Mouse (Mus musculus) heart, embryonic 15.5 days (tissue): ENCODE measurements around the gene Glis3. TPM values are rescaled to one million over a fixed set of nuclear protein-coding genes. Genes with fewer than 3 reads are reported as not detected.

Experiments
- ATAC-seq: fragments of 200-750 bp; cut with Nextera tagmentation; replicated peaks from 2 replicates; pipeline ENCODE4 v1.8.0; 2017; ENCODE audit warnings: low read depth, moderate TSS enrichment; ENCODE audit not compliant: insufficient number of reproducible peaks, insufficient read depth, low FRiP score
- H3K27ac ChIP-seq: fragments of 300-500 bp; sonication (generic); 2 replicates; pipeline ENCODE4 v1.5.1; 2015; ENCODE audit warnings: mild to moderate bottlenecking, inconsistent platforms
- H3K27me3 ChIP-seq: fragments of 300-500 bp; sonication (generic); 2 replicates; pipeline ENCODE4 v1.6.1; 2015; ENCODE audit warnings: inconsistent platforms
- H3K36me3 ChIP-seq: fragments of 300-500 bp; sonication (generic); 2 replicates; pipeline ENCODE4 v1.6.1; 2015; ENCODE audit warnings: mild to moderate bottlenecking, inconsistent platforms
- H3K4me1 ChIP-seq: fragments of 300-500 bp; sonication (generic); replicated peaks from 2 replicates; pipeline ENCODE4 v1.6.1; 2015; ENCODE audit warnings: inconsistent platforms
- H3K4me2 ChIP-seq: fragments of 300-500 bp; sonication (generic); 2 replicates; pipeline ENCODE4 v1.6.1; 2015; ENCODE audit warnings: inconsistent platforms, mild to moderate bottlenecking, moderate library complexity
- H3K4me3 ChIP-seq: fragments of 300-500 bp; sonication (generic); 2 replicates; pipeline ENCODE4 v1.5.1; 2015; ENCODE audit warnings: mild to moderate bottlenecking, inconsistent platforms
- H3K9ac ChIP-seq: fragments of 300-500 bp; sonication (generic); 2 replicates; pipeline ENCODE4 v1.6.1; 2015; ENCODE audit warnings: mild to moderate bottlenecking, inconsistent platforms
- H3K9me3 ChIP-seq: fragments of 300-500 bp; sonication (generic); replicated peaks from 2 replicates; pipeline ENCODE4 v1.6.1; 2016; ENCODE audit warnings: inconsistent platforms
- WGBS: fragments of 180-500 bp; shearing (Covaris S2); methylation state at CpG from one replicate; pipeline ENCODE4 v1.1.7; 2015; ENCODE audit warnings: mixed read lengths; 5-methylcytosine and 5-hydroxymethylcytosine counted together
- polyA plus RNA-seq: library from polyadenylated mRNA; unstranded; fragments of >200 nt; fragmentation: Nextera tagmentation; extraction: Ambion mirVana; gene quantifications from 2 replicates; pipeline ENCODE4 v1.2.1, GENCODE M21; 2015

Glis3 gene
- polyA plus RNA-seq, 1 experiment from 2014 or later: 0.87 TPM

DNA sequence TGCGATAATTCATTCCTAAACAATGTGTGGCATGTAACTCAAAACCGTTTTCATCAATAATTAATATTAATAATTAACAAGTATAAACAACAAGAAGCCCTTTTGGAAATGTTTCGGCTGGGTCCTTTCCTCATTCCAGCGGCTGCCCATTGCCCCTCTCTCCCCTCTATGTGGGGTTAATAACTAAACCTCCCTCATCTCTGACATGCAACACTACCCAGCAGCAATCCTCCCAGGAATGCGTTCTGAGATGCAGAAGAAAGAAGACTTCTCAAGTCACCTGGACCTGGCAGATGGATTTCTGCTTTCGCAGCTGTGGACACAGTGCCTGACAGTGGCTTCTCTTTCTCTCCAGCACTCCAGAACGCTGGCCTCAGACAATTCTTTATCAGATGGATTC is 120.0 kb downstream of the Glis3 start:
- 55% methylated on average over 7 of the region's 7 CpGs for WGBS
- H3K4me3 ChIP-seq: no peak overlapping the region
- no peak overlapping the region for H3K9ac ChIP-seq
- no peak overlapping the region for H3K4me2 ChIP-seq
- no peaks in the 10 kb centered on the region for H3K36me3 ChIP-seq
- H3K4me1 ChIP-seq: peaks cover 7% of the 10 kb centered on the region; the same call in 1 of the 2 replicates
- no peak for ATAC-seq
- H3K9me3 ChIP-seq: no peaks in the 10 kb centered on the region
- H3K27ac ChIP-seq: no peak overlapping the region
- H3K27me3 ChIP-seq: no peaks in the 10 kb centered on the region

DNA sequence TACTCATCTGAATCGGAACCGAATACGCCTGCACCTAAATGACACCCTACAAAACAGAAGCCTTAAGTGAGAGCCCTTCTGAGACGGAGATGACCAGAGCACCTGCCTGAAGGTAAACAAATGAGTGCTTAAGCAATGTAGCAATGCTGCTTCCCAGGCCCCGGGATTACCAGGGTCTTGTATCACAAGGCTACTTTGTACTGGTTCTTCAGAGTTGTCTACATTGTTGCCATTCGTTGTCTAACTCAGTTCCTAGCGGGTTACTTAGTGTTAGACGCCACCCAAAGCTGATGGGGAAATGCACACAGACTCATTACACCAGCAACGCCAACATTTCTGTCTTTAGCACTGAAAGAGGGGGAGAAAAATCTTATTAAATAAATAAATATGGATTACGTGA is 120.5 kb downstream of the Glis3 start:
- peaks cover 7% of the 10 kb centered on the region; the same call in 1 of the 2 replicates for H3K4me1 ChIP-seq
- no peak for ATAC-seq
- H3K4me2 ChIP-seq: no peak overlapping the region
- H3K27ac ChIP-seq: no peak overlapping the region
- no peaks in the 10 kb centered on the region for H3K27me3 ChIP-seq
- H3K9ac ChIP-seq: no peak overlapping the region
- no peaks in the 10 kb centered on the region for H3K9me3 ChIP-seq
- H3K36me3 ChIP-seq: no peaks in the 10 kb centered on the region
- no peak overlapping the region for H3K4me3 ChIP-seq
- WGBS: 84% methylated on average over 10 of the region's 10 CpGs

DNA sequence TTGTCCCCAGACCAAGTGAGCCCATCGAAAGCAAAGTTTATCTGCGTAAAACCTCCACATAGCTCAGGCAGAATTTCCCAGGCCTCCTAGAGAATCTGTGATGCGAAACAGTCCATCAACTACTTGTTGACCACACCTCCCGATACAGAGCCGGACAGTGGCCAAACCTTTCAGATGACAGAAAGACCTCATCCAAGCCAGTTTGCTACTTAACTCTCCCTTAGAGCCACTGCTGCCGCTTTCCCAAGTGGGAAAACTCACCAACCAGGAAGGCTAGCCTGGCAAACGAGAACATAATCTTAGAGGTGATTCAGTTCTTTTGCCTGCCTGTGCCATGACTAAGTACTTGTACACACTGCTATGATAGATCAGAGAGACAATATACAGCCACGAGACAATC is 121.2 kb downstream of the Glis3 start:
- Histone ChIP-seq H3K9ac (no peak overlapping the region), H3K27me3 (no peaks in the 10 kb centered on the region), H3K4me2 (no peak overlapping the region), H3K4me3 (no peak overlapping the region), H3K4me1 (peaks cover 7% of the 10 kb centered on the region; the same call in 1 of the 2 replicates), H3K9me3 (no peaks in the 10 kb centered on the region), H3K36me3 (no peaks in the 10 kb centered on the region), H3K27ac (no peak overlapping the region)
- 51% methylated on average over 8 of the region's 8 CpGs for WGBS
- ATAC-seq: no peak

DNA sequence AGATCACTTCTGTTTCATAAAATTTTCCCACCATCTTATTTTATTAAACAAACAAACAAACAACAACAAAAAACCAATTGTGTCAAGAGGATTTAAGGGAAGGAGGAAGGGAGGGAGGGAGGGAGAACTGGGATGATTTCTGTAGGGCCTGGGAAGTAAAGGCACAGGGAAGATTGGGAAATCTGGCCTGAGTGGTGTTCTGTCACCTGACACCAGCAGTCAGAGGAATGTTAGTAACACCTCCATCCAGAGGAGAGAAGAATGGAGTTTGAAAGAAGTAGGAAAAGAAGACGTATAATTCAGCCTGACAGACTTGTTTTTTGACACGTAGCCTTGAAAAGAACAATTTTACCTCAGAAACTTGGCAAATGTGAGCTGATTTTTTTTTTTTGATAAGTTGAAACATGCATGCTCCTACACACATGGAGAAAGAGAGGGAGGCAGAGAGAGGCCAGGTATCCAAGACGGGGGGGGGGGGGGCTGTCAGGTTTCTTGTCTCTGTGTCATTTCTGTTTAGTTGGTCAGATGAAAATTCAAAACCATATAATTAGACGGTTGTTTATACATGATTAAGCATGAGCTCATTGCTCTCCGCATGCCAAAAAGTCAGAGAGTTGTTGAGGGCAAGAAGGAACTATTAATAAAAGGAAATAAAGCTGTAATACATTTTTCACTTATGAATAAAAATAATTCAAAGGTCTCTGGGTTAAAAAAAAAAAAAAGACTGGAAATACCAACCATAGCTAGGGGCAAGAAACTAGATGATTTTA is 122.1 kb downstream of the Glis3 start:
- no peak for ATAC-seq
- Histone ChIP-seq H3K27me3 (no peaks in the 10 kb centered on the region), H3K4me3 (no peak overlapping the region), H3K27ac (no peak overlapping the region), H3K9me3 (no peaks in the 10 kb centered on the region), H3K9ac (no peak overlapping the region), H3K4me2 (no peak overlapping the region), H3K36me3 (no peaks in the 10 kb centered on the region), H3K4me1 (peaks cover 7% of the 10 kb centered on the region; the same call in 1 of the 2 replicates)
- WGBS: 41% methylated on average over 5 of the region's 5 CpGs

DNA sequence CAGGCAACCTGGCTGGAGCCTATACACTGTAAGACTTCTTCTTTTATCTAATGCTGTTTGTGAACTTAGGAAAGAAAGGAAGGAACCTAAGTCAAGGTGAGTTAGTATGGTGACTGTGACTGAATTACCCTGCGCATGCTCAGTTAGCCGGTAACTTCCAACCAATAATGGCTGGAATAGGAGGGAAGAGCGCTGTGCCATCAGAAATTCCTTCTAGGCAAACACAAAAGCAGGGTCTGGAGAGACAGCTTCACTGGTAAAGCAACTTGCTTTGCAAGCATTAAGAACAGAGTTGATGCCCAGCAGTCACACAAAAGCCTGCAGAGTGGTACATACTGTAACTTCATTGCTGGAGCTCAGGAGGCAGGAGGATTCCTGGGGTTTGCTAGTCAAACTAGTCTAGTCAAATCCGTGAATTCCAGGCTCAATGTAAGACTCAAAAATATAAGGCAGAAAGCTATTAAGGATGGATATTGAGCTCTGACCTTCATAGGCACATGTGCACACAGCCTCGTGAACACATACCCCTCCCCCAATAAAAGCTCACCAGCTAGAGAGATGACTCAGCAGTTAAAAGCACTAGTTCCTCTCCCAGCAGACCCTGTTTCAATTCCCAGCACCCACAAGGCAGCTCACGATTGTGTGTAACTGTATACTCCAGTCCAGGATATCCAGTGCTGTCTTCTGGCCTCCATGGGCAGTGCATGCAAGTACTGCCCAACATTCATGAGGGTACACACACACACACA is 124.5 kb downstream of the Glis3 start:
- Histone ChIP-seq H3K4me3 (no peak overlapping the region), H3K4me1 (peaks cover 7% of the 10 kb centered on the region; the same call in 1 of the 2 replicates), H3K36me3 (no peaks in the 10 kb centered on the region), H3K27me3 (no peaks in the 10 kb centered on the region), H3K9ac (no peak overlapping the region), H3K4me2 (no peak overlapping the region), H3K27ac (no peak overlapping the region), H3K9me3 (no peaks in the 10 kb centered on the region)
- no peak for ATAC-seq
- 84% methylated on average over 6 of the region's 6 CpGs for WGBS

DNA sequence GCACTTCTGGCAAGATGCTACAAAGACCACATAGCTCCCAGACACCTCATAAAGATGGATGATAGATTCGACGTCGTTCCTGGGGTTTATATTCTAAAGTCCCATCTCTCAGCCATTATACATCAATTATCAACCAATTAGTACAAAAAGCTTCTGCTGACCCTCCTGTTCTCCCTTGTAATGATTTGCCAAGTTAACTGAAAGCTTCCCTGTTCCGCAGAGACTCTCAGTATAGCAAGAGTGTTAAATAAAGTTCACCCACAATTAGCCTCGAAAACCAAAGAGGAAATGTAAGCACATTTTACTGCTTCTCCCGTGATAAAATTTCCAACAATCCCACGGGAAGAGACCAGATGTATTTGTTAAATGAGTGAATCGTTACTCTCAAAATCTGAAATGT is 129.3 kb downstream of the Glis3 start:
- H3K9ac ChIP-seq: no peak overlapping the region
- 52% methylated on average over 8 of the region's 8 CpGs for WGBS

DNA sequence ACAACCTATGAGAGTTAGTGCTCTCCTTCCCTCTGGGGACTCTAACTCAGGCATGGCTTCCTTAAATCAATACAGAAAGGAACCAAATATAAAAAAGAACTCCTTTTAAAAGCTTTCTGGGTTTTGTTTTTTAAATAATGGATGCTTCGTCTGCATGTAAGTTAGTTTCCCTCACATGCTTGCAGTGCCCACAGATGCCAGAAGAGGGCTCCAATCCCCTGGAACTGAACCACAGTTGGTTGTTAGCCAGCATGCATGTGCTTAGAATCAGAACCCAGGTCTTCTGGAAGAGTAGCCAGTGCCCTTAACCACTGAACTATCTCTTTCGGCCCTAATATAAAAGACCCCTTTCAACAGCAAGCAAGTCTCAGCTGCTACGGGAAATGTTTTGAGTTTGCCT is 132.9 kb downstream of the Glis3 start:
- 94% methylated on average over 3 of the region's 3 CpGs for WGBS
- no peak overlapping the region for H3K4me2 ChIP-seq
- no peak overlapping the region for H3K9ac ChIP-seq
- H3K4me3 ChIP-seq: no peak overlapping the region
- ATAC-seq: no peak
- H3K36me3 ChIP-seq: no peaks in the 10 kb centered on the region
- H3K4me1 ChIP-seq: no peaks in the 10 kb centered on the region
- no peaks in the 10 kb centered on the region for H3K27me3 ChIP-seq
- no peak overlapping the region for H3K27ac ChIP-seq
- no peaks in the 10 kb centered on the region for H3K9me3 ChIP-seq

More for the DNA sequence above, 129.3 kb downstream of the Glis3 start:
- Histone ChIP-seq H3K27me3 (no peaks in the 10 kb centered on the region), H3K4me2 (no peak overlapping the region), H3K27ac (no peak overlapping the region), H3K9me3 (no peaks in the 10 kb centered on the region), H3K36me3 (no peaks in the 10 kb centered on the region), H3K4me1 (no peaks in the 10 kb centered on the region), H3K4me3 (no peak overlapping the region)
- ATAC-seq: no peak

DNA sequence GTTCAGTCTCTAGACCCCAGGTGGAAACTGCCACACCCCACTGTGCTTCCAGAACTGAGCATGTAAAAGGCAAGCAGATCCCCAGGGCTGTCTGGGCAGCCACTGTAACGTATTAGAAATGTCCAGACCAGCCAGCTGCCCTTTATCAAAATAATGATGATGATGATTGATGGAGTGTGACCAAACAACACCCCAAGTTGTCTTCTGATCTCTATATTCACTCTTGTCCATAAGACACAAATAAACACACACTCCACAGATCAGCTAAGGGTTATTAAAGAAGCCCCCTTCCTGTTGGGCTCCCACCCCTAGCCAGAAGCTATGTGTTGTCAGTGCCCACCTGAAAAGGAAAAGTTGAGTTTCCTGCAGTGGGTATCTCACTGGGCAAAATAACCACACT is 134.4 kb downstream of the Glis3 start:
- 39% methylated on average over 1 of the region's 1 CpGs for WGBS
- H3K4me2 ChIP-seq: no peak overlapping the region

DNA sequence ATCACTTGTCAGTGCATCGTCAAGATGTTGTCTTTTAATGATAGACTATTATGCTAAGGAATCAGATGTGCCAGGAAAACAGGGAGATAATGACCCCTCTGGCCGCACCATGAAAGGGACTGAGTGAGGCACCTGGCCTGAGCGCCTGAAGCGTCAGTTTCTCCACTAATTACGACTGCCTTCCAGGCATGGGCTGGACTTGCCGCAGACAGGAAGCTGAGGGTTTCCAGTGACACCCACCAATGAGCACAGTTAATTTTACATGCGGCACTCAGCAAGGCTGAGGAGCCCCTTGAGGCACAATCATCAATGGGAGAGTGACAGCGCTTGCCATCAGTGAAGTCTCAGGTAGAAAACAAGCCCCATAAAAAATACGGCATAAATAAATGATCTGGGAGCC is 141.1 kb downstream of the Glis3 start:
- ATAC-seq: no peak
- Histone ChIP-seq H3K36me3 (no peaks in the 10 kb centered on the region), H3K27ac (no peak overlapping the region), H3K9me3 (no peaks in the 10 kb centered on the region), H3K9ac (no peak overlapping the region), H3K4me3 (no peak overlapping the region), H3K4me1 (no peaks in the 10 kb centered on the region), H3K27me3 (no peaks in the 10 kb centered on the region), H3K4me2 (no peak overlapping the region)
- WGBS: 70% methylated on average over 9 of the region's 9 CpGs

More for the DNA sequence above, 134.4 kb downstream of the Glis3 start:
- Histone ChIP-seq H3K36me3 (no peaks in the 10 kb centered on the region), H3K4me3 (no peak overlapping the region), H3K27ac (no peak overlapping the region), H3K27me3 (no peaks in the 10 kb centered on the region), H3K4me1 (no peaks in the 10 kb centered on the region), H3K9me3 (no peaks in the 10 kb centered on the region), H3K9ac (no peak overlapping the region)
- no peak for ATAC-seq

DNA sequence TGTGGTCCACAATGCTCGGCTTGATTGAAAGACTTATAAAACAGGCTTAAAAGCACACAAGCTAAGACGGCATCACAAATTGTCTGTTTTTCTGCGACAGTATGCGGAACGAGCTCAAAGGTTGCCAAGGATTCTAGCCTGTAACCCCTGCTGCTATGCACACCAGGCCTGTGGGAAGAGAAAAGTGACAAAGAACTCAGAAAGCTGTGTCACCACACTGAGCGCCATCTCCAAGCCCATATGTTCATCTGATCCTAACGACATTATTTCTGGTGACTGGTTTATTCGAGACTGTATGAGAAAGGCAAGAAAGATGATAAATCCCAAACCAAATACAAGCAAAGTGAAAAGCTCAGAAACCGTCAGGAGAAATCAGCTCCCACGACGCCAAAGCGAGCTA is 144.9 kb downstream of the Glis3 start:
- no peaks in the 10 kb centered on the region for H3K4me1 ChIP-seq
- H3K4me3 ChIP-seq: no peak overlapping the region
- no peaks in the 10 kb centered on the region for H3K27me3 ChIP-seq
- H3K36me3 ChIP-seq: no peaks in the 10 kb centered on the region
- no peak overlapping the region for H3K27ac ChIP-seq
- H3K4me2 ChIP-seq: no peak overlapping the region
- 91% methylated on average over 12 of the region's 12 CpGs for WGBS
- H3K9ac ChIP-seq: no peak overlapping the region
- no peaks in the 10 kb centered on the region for H3K9me3 ChIP-seq
- no peak for ATAC-seq

DNA sequence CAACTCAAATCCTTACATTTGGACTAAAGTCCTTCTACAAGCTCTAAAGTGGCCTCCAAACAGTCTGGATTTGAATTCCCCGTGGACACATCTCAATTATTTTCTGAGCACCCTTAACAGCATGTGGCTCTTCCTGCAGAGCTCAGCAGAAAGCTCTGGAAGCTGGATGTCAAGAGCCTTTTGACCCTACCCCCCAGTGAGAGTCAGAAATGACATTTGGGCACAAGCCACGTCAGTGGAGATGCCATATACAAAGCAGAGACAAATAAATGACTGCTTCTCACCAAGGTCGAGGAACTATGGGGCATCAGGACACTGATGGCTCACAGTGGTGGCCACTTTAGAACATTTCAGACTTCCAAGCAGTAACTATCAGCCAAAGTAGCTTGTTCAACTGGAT is 146.3 kb downstream of the Glis3 start:
- 60% methylated on average over 3 of the region's 3 CpGs for WGBS
- no peak overlapping the region for H3K4me2 ChIP-seq
- no peak overlapping the region for H3K27ac ChIP-seq
- H3K9me3 ChIP-seq: no peaks in the 10 kb centered on the region
- H3K27me3 ChIP-seq: no peaks in the 10 kb centered on the region
- no peaks in the 10 kb centered on the region for H3K36me3 ChIP-seq
- H3K4me3 ChIP-seq: no peak overlapping the region
- no peak overlapping the region for H3K9ac ChIP-seq
- H3K4me1 ChIP-seq: no peaks in the 10 kb centered on the region
- no peak for ATAC-seq

DNA sequence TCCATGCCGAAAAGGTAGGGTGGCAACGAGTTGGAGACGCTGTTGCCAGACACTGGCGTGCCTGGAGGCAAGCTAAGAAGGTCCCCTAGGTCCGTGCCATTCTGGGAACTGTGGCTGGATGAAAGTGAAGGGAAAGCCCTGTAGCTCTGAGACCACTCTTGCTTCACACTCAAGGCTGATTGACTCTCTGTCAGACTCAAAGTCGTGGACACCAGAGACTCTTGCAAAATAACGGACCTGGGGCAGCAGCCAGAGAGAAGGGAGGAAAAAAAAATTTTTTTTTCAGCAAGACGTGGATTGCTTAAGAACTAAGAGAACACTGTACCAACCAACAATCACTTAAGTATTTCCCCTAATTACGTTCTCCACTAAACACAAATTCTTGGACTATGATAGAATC is 148.1 kb downstream of the Glis3 start:
- Histone ChIP-seq H3K36me3 (no peaks in the 10 kb centered on the region), H3K4me2 (no peak overlapping the region), H3K27me3 (no peaks in the 10 kb centered on the region), H3K4me3 (no peak overlapping the region), H3K9me3 (no peaks in the 10 kb centered on the region), H3K4me1 (no peaks in the 10 kb centered on the region), H3K27ac (no peak overlapping the region), H3K9ac (no peak overlapping the region)
- no peak for ATAC-seq
- 80% methylated on average over 9 of the region's 9 CpGs for WGBS
